Mouse (Mus musculus) myocyte (in vitro differentiated cells): Measurements from ENCODE around the gene Foxo1.

Experiments
- POLR2A ChIP-seq: IDR thresholded peaks from one replicate; pipeline ENCODE4 v1.6.1; 2011; ENCODE audit warnings: low read depth, mild to moderate bottlenecking, control low read depth, moderate library complexity; ENCODE audit not compliant: insufficient read length
- USF1 ChIP-seq: IDR thresholded peaks from one replicate; pipeline ENCODE4 v1.6.1; 2011; ENCODE audit warnings: low read depth, mild to moderate bottlenecking, control low read depth, moderate library complexity

DNA sequence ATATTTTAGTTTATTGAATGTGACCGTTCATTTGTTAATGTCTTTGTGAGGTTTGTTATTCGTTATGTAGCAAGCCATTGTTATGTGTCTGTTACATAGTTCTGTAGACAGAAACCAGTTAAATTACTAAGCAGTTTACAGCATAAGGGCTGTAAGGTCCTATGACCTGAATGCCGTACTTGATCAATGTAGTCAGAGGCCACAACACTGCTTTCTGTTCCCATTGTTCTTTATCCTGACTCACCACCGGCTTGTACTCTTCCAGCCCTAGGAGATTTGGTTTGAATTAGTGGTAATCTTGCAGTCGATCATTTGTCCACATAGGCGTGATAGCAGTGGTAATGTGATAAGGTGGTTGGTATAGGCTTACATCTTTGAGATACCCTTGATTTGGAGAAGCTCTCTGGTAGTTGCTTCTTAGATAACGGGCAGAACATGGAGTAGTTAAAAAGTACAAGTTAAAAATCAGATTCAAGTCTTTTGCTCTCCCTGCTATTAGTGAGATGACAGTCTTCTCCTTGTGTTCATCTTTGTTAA is 28.2 kb downstream of the Foxo1 start:
- TF ChIP-seq POLR2A (no peak), USF1 (no peak)
